Mouse (Mus musculus) MEL (cell line): ENCODE measurements around the gene Ppdpf. TPM values are rescaled to one million over a fixed set of nuclear protein-coding genes. Genes with fewer than 3 reads are reported as not detected.

ENCODE experiments used
- DNase-seq: peaks from one replicate; pipeline ENCODE4 v3.0.0; 2011; ENCODE audit warnings: low read depth, low spot score
- H3K27ac ChIP-seq: 2 replicates; pipeline ENCODE4 v1.5.1; 2012; ENCODE audit warnings: low read depth, mild to moderate bottlenecking, control low read depth, low read length, moderate library complexity; ENCODE audit not compliant: control insufficient read depth
- H3K27me3 ChIP-seq, 2 experiments: fragments of 150-350 bp in 1 of 2; sonication (generic) in 1 of 2; 2 replicates each; pipeline ENCODE4 v1.6.1; 2012; ENCODE audit warnings: low read length in 2 of 2, mild to moderate bottlenecking in 2 of 2, improper control_type of control experiment in 1 of 2, moderate library complexity in 1 of 2; ENCODE audit not compliant: insufficient read depth in 2 of 2, control insufficient read depth in 1 of 2
- H3K36me3 ChIP-seq, 2 experiments: 2 replicates each; pipeline ENCODE4 v1.6.1; 2012 to 2014; ENCODE audit warnings: low read length in 2 of 2, improper control_type of control experiment in 1 of 2, inconsistent platforms in 1 of 2, mild to moderate bottlenecking in 1 of 2; ENCODE audit not compliant: insufficient read depth in 2 of 2, control insufficient read depth in 1 of 2
- H3K4me1 ChIP-seq, 2 experiments: fragments of 150-350 bp in 1 of 2; sonication (generic) in 1 of 2; 2 replicates each; pipeline ENCODE4 v1.6.1; 2012; ENCODE audit warnings: low read length in 2 of 2, improper control_type of control experiment in 1 of 2, mild to moderate bottlenecking in 1 of 2; ENCODE audit not compliant: insufficient read depth in 2 of 2, control insufficient read depth in 1 of 2
- H3K4me3 ChIP-seq, 2 experiments: fragments of 150-350 bp in 1 of 2; sonication (generic) in 1 of 2; 2 replicates each; pipeline ENCODE4 v1.5.1; 2012; ENCODE audit warnings: low read depth in 2 of 2, low read length in 2 of 2, mild to moderate bottlenecking in 2 of 2, moderate library complexity in 2 of 2, control low read depth in 1 of 2, improper control_type of control experiment in 1 of 2; ENCODE audit not compliant: control insufficient read depth in 1 of 2, insufficient read depth in 1 of 2
- H3K79me2 ChIP-seq: 2 replicates; pipeline ENCODE4 v1.6.1; 2012; ENCODE audit warnings: mild to moderate bottlenecking, low read length, moderate library complexity; ENCODE audit not compliant: control insufficient read depth, poor library complexity, insufficient read depth
- H3K9ac ChIP-seq: 2 replicates; pipeline ENCODE4 v1.6.1; 2012; ENCODE audit warnings: low read depth, mild to moderate bottlenecking, control low read depth, low read length, moderate library complexity; ENCODE audit not compliant: control insufficient read depth, poor library complexity, severe bottlenecking
- H3K9me3 ChIP-seq: fragments of 150-350 bp; sonication (generic); replicated peaks from 2 replicates; pipeline ENCODE4 v1.6.1; 2012; ENCODE audit warnings: mild to moderate bottlenecking, low read length, improper control_type of control experiment, moderate library complexity; ENCODE audit not compliant: insufficient read depth
- CHD2 ChIP-seq: IDR thresholded peaks from 2 replicates; pipeline ENCODE4 v1.6.1; 2011; ENCODE audit warnings: low read length, improper control_type of control experiment
- CTCF ChIP-seq, 3 experiments: IDR thresholded peaks in 2 of 3; conservative IDR thresholded peaks in 1 of 3; 2 replicates each; pipeline ENCODE4 v1.5.1; 2011 to 2012; ENCODE audit warnings: low read length in 3 of 3, low read depth in 2 of 3, mild to moderate bottlenecking in 2 of 3, improper control_type of control experiment in 1 of 3, inconsistent platforms in 1 of 3, mixed read lengths in 1 of 3, moderate library complexity in 1 of 3; ENCODE audit not compliant: control insufficient read depth in 1 of 3, insufficient read depth in 1 of 3, poor library complexity in 1 of 3, severe bottlenecking in 1 of 3
- E2F4 ChIP-seq: IDR thresholded peaks from 2 replicates; pipeline ENCODE4 v1.6.1; 2011; ENCODE audit warnings: low read depth, low read length, improper control_type of control experiment, borderline replicate concordance
- ELF1 ChIP-seq: IDR thresholded peaks from 2 replicates; pipeline ENCODE4 v1.6.1; 2014; ENCODE audit warnings: low read depth, mild to moderate bottlenecking, inconsistent platforms, low read length, improper control_type of control experiment, moderate library complexity
- EP300 ChIP-seq, 2 experiments: IDR thresholded peaks; 2 replicates each; pipeline ENCODE4 v1.6.1; 2011; ENCODE audit warnings: improper control_type of control experiment in 2 of 2, low read length in 2 of 2, low read depth in 1 of 2, mild to moderate bottlenecking in 1 of 2
- ETS1 ChIP-seq: IDR thresholded peaks from 2 replicates; pipeline ENCODE4 v1.6.1; 2012; ENCODE audit warnings: low read depth, mild to moderate bottlenecking, inconsistent platforms, low read length, improper control_type of control experiment, moderate library complexity
- GABPA ChIP-seq: IDR thresholded peaks from 2 replicates; pipeline ENCODE4 v1.6.1; 2012; ENCODE audit warnings: low read depth, mild to moderate bottlenecking, inconsistent platforms, low read length, improper control_type of control experiment, moderate library complexity
- JUND ChIP-seq: IDR thresholded peaks from 2 replicates; pipeline ENCODE4 v1.6.1; 2011; ENCODE audit warnings: low read depth, mild to moderate bottlenecking, improper control_type of control experiment, low read length
- KAT2A ChIP-seq: conservative IDR thresholded peaks from 2 replicates; pipeline ENCODE4 v1.6.1; 2012; ENCODE audit warnings: low read depth, low read length, improper control_type of control experiment, inconsistent platforms
- MAX ChIP-seq: IDR thresholded peaks from 2 replicates; pipeline ENCODE4 v1.6.1; 2011; ENCODE audit warnings: low read length, improper control_type of control experiment
- MAZ ChIP-seq: IDR thresholded peaks from 2 replicates; pipeline ENCODE4 v1.6.1; 2012; ENCODE audit warnings: low read depth, mild to moderate bottlenecking, inconsistent platforms, low read length, improper control_type of control experiment
- MEF2A ChIP-seq: IDR thresholded peaks from 2 replicates; pipeline ENCODE4 v1.6.1; 2014; ENCODE audit warnings: low read depth, mild to moderate bottlenecking, inconsistent platforms, low read length, improper control_type of control experiment; ENCODE audit not compliant: poor library complexity, insufficient replicate concordance, severe bottlenecking; ENCODE audit errors: extremely low read depth
- POLR2A ChIP-seq, 2 experiments: IDR thresholded peaks; 2 replicates each; pipeline ENCODE4 v1.6.1; 2011 to 2012; ENCODE audit warnings: low read length in 2 of 2, mild to moderate bottlenecking in 2 of 2, control low read depth in 1 of 2, improper control_type of control experiment in 1 of 2, low read depth in 1 of 2, moderate library complexity in 1 of 2; ENCODE audit not compliant: control insufficient read depth in 1 of 2, insufficient read depth in 1 of 2, poor library complexity in 1 of 2
- POLR2AphosphoS2 ChIP-seq: IDR thresholded peaks from 2 replicates; pipeline ENCODE4 v1.6.1; 2011; ENCODE audit warnings: low read length, improper control_type of control experiment
- RAD21 ChIP-seq: IDR thresholded peaks from 2 replicates; pipeline ENCODE4 v1.6.1; 2011; ENCODE audit warnings: mild to moderate bottlenecking, low read depth, low read length, improper control_type of control experiment
- SIN3A ChIP-seq: IDR thresholded peaks from 2 replicates; pipeline ENCODE4 v1.6.1; 2012; ENCODE audit warnings: low read length, improper control_type of control experiment, inconsistent platforms
- TBP ChIP-seq: IDR thresholded peaks from 2 replicates; pipeline ENCODE4 v1.8.0; 2011; ENCODE audit warnings: low read depth, low read length, improper control_type of control experiment
- TCF12 ChIP-seq: IDR thresholded peaks from 2 replicates; pipeline ENCODE4 v1.6.1; 2014; ENCODE audit warnings: low read depth, mild to moderate bottlenecking, inconsistent platforms, low read length, improper control_type of control experiment, moderate library complexity
- UBTF ChIP-seq: IDR thresholded peaks from 2 replicates; pipeline ENCODE4 v1.6.1; 2012; ENCODE audit warnings: low read depth, mild to moderate bottlenecking, inconsistent platforms, low read length, improper control_type of control experiment, moderate library complexity, borderline replicate concordance; ENCODE audit not compliant: insufficient read depth
- USF2 ChIP-seq, 2 experiments: IDR thresholded peaks; 2 replicates each; pipeline ENCODE4 v1.6.1; 2011 to 2012; ENCODE audit warnings: improper control_type of control experiment in 2 of 2, low read length in 2 of 2, borderline replicate concordance in 1 of 2, inconsistent platforms in 1 of 2, low read depth in 1 of 2, mild to moderate bottlenecking in 1 of 2; ENCODE audit not compliant: insufficient read depth in 1 of 2
- ZC3H11A ChIP-seq: IDR thresholded peaks from 2 replicates; pipeline ENCODE4 v1.6.1; 2012; ENCODE audit warnings: low read depth, mild to moderate bottlenecking, inconsistent platforms, low read length, improper control_type of control experiment
- ZKSCAN1 ChIP-seq: IDR thresholded peaks from 2 replicates; pipeline ENCODE4 v1.6.1; 2012; ENCODE audit warnings: low read depth, mild to moderate bottlenecking, inconsistent platforms, low read length, improper control_type of control experiment, moderate library complexity
- ZMIZ1 ChIP-seq: IDR thresholded peaks from 2 replicates; pipeline ENCODE4 v1.6.1; 2012; ENCODE audit warnings: low read depth, mild to moderate bottlenecking, inconsistent platforms, low read length, improper control_type of control experiment, moderate library complexity
- ZNF384 ChIP-seq: IDR thresholded peaks from 2 replicates; pipeline ENCODE4 v1.6.1; 2012; ENCODE audit warnings: low read depth, mild to moderate bottlenecking, inconsistent platforms, low read length, improper control_type of control experiment
- polyA plus RNA-seq, 2 experiments: library from polyadenylated mRNA; stranded (reverse) in 1 of 2; unstranded in 1 of 2; fragments of >175 nt in 1 of 2; fragments of >200 nt in 1 of 2; gene quantifications; 2 replicates each; pipeline versions ENCODE4 v1.2.1 to v1.2.4; 2012; ENCODE audit warnings: low replicate concordance in 2 of 2, low read depth in 1 of 2; ENCODE audit not compliant: insufficient read length in 2 of 2, insufficient read depth in 1 of 2, missing spikeins in 1 of 2
- total RNA-seq: library from RNA; depleted of rRNA; stranded (reverse); fragments of 300-350 nt; gene quantifications from 2 replicates; pipeline ENCODE4 v1.2.3, GENCODE M21; 2012

Ppdpf gene
- total and polyA plus RNA-seq, 3 experiments, result 20.2 to 73.4 TPM; not detected in 1

DNA sequence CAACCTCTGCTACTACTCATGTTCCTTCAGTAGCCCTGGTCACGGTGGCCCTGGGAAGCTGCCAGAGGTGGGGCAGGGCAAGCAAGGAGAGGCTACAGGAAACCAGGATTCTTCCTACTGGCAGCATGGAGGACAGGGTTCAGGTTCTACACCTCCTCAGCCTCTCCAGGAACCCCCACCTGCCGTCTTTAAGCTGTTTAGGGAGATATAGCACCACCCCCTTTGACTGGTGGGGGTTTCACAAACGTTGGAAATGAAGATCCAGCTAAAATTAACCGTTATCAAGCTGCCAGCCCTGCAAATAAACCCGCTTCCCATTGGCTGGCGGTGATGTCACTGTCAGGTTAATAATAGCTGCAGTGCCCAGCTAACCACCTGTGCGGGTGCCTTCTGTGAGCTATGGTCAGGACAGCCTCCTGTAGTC is 27.9 kb upstream of the Ppdpf start:
- 0 out of 4 replicates have a peak, but pooled peaks cover 0 to 2% of the 10 kb centered on the region in 2 experiments for H3K27me3 ChIP-seq
- H3K9me3 ChIP-seq, result no peaks in the 10 kb centered on the region

DNA sequence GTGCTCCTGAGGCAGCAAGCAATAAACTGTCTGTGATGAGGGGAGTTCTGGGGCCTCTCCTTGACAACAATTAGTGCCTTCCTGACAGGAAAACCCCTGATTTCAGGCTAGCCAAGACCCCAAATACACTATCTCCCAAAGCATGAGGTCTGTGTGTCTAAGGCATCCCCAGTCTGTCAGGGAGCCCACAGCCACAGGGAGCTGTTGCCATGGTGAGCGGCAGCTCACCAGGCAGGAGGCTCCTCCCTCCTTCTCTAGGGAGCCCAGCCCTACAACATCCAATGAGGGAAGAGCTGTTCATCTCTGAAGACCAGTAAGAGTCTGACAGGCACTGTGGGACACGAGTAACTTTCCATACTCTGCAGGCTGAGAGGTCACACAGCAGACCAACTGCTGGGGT is 27.3 kb upstream of the Ppdpf start:
- H3K9me3 ChIP-seq, result no peaks in the 10 kb centered on the region

More for the DNA sequence above, 27.9 kb upstream of the Ppdpf start:
- H3K9ac ChIP-seq, result no peak overlapping the region
- no peak for TF ChIP-seq ZNF384
- TF ChIP-seq MAX, result no peak
- TF ChIP-seq UBTF, result no peak
- no peak for TF ChIP-seq RAD21
- TF ChIP-seq E2F4, result no peak
- TF ChIP-seq GABPA, result no peak
- no peak for TF ChIP-seq POLR2AphosphoS2
- TF ChIP-seq ZKSCAN1, result no peak
- no peak for TF ChIP-seq ETS1
- TF ChIP-seq TCF12, result no peak
- TF ChIP-seq JUND, result no peak
- no peak for TF ChIP-seq EP300 (IDR thresholded peaks at IDR 0.05; ENCODE audit: low read depth in 1 of 2, low read length in 2 of 2)
- no peak for TF ChIP-seq CTCF (IDR thresholded peaks at IDR 0.05 in 2 of 3, conservative IDR thresholded peaks at IDR 0.05 in 1 of 3; ENCODE audit: control insufficient read depth in 1 of 3, insufficient read depth in 1 of 3, low read depth in 2 of 3, low read length in 3 of 3, poor library complexity in 1 of 3, severe bottlenecking in 1 of 3)
- no peak for TF ChIP-seq POLR2A (IDR thresholded peaks at IDR 0.05; ENCODE audit: control insufficient read depth in 1 of 2, insufficient read depth in 1 of 2, low read depth in 1 of 2, low read length in 2 of 2, poor library complexity in 1 of 2)
- TF ChIP-seq ZC3H11A, result no peak
- no peak for TF ChIP-seq ELF1
- no peak for TF ChIP-seq ZMIZ1
- no peak for TF ChIP-seq CHD2
- no peak for DNase-seq
- H3K27ac ChIP-seq, result no peak overlapping the region
- H3K4me1 ChIP-seq, result no peaks in the 10 kb centered on the region
- no peak overlapping the region for H3K4me3 ChIP-seq
- H3K79me2 ChIP-seq, result no peaks in the 10 kb centered on the region
- no peaks in the 10 kb centered on the region for H3K36me3 ChIP-seq

More for the DNA sequence above, 27.3 kb upstream of the Ppdpf start:
- H3K27me3 ChIP-seq, result peaks cover 0 to 2% of the 10 kb centered on the region in 2 experiments; a peak in 1 of 4 replicates
- H3K79me2 ChIP-seq, result no peaks in the 10 kb centered on the region
- TF ChIP-seq MAX (no peak), CHD2 (no peak), USF2 (IDR thresholded peaks at IDR 0.05; ENCODE audit: borderline replicate concordance in 1 of 2, insufficient read depth in 1 of 2, low read depth in 1 of 2, low read length in 2 of 2) (no peak), E2F4 (no peak), CTCF (IDR thresholded peaks at IDR 0.05 in 2 of 3, conservative IDR thresholded peaks at IDR 0.05 in 1 of 3; ENCODE audit: control insufficient read depth in 1 of 3, insufficient read depth in 1 of 3, low read depth in 2 of 3, low read length in 3 of 3, poor library complexity in 1 of 3, severe bottlenecking in 1 of 3) (no peak), GABPA (no peak), JUND (no peak), MEF2A (no peak), KAT2A (no peak), ZMIZ1 (no peak), MAZ (no peak), ZNF384 (no peak), ZKSCAN1 (no peak), TBP (no peak), EP300 (IDR thresholded peaks at IDR 0.05; ENCODE audit: low read depth in 1 of 2, low read length in 2 of 2) (no peak), SIN3A (no peak)
- DNase-seq, result no peak
- H3K27ac ChIP-seq, result no peak overlapping the region
- no peaks in the 10 kb centered on the region for H3K4me1 ChIP-seq
- no peaks in the 10 kb centered on the region for H3K36me3 ChIP-seq
- H3K9ac ChIP-seq, result no peak overlapping the region
- H3K4me3 ChIP-seq, result no peak overlapping the region
